Mouse (Mus musculus) limb, embryonic 13.5 days (tissue): ENCODE data around the gene Dynlt1f. TPM values are rescaled to one million over a fixed set of nuclear protein-coding genes. Genes with fewer than 3 reads are reported as not detected.
A peak's percentile ranks its signal among the peaks of the same experiment; 100 is the strongest.
"Not testable (repeated sequence)": the region's sequence is repeated elsewhere in the genome, so short reads cannot be mapped to it uniquely, and the experiment has no call there.

Experiments used
- ATAC-seq: fragments of 200-750 bp; cut with Nextera tagmentation; 2 replicates; pipeline ENCODE4 v1.8.0; 2017; ENCODE audit warnings: low read depth, moderate number of reproducible peaks, moderate TSS enrichment; ENCODE audit not compliant: low FRiP score
- H3K27ac ChIP-seq: fragments of 300-500 bp; sonication (generic); 2 replicates; pipeline ENCODE4 v1.5.1; 2015; ENCODE audit warnings: inconsistent platforms, mild to moderate bottlenecking, moderate library complexity
- H3K27me3 ChIP-seq: fragments of 300-500 bp; sonication (generic); 2 replicates; pipeline ENCODE4 v1.6.1; 2015; ENCODE audit warnings: mild to moderate bottlenecking, inconsistent platforms
- H3K36me3 ChIP-seq: fragments of 300-500 bp; sonication (generic); 2 replicates; pipeline ENCODE4 v1.6.1; 2015; ENCODE audit warnings: inconsistent platforms, mild to moderate bottlenecking, moderate library complexity
- H3K4me1 ChIP-seq: fragments of 300-500 bp; sonication (generic); 2 replicates; pipeline ENCODE4 v1.6.1; 2015; ENCODE audit warnings: inconsistent platforms
- H3K4me2 ChIP-seq: fragments of 300-500 bp; sonication (generic); replicated peaks from 2 replicates; pipeline ENCODE4 v1.6.1; 2015; ENCODE audit warnings: inconsistent platforms, mild to moderate bottlenecking, moderate library complexity
- H3K4me3 ChIP-seq: fragments of 300-500 bp; sonication (generic); 2 replicates; pipeline ENCODE4 v1.5.1; 2015; ENCODE audit warnings: moderate library complexity, mild to moderate bottlenecking, inconsistent platforms
- H3K9ac ChIP-seq: fragments of 300-500 bp; sonication (generic); 2 replicates; pipeline ENCODE4 v1.6.1; 2015; ENCODE audit warnings: mild to moderate bottlenecking, inconsistent platforms
- H3K9me3 ChIP-seq: fragments of 300-500 bp; sonication (generic); 2 replicates; pipeline ENCODE4 v1.6.1; 2016; ENCODE audit warnings: inconsistent platforms
- WGBS: fragments of 180-500 bp; shearing (Covaris S2); methylation state at CpG from one replicate; pipeline ENCODE4 v1.1.7; 2015; 5-methylcytosine and 5-hydroxymethylcytosine counted together
- polyA plus RNA-seq: library from polyadenylated mRNA; unstranded; fragments of >200 nt; fragmentation: Nextera tagmentation; extraction: Ambion mirVana; gene quantifications from 2 replicates; pipeline ENCODE4 v1.2.1, GENCODE M21; 2015

Gene Dynlt1f
- polyA plus RNA-seq, 1 experiment from 2014 or later: 255 TPM

DNA sequence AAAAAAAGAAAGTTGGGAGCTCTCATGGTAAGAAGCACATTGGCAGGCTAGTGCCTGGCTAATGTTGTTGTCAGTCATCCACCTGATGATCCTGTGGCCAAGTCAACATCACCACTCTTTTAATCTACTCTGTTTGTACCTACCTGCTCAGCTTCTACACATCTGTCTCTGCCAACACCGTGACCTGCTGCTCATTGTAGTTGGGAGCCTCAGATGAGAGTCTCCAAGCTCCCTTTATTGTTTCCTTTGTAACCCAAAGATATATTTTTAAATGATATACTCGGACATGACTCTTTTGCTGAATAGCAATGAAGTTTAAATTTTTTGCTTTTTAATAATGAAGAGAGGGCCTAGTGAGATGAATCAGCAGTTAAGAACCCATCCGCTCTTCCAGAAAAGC lies 771 bp upstream of the Dynlt1f start:
- not testable (repeated sequence) for H3K27ac ChIP-seq, ATAC-seq, H3K9ac ChIP-seq, H3K27me3 ChIP-seq, H3K4me3 ChIP-seq, H3K9me3 ChIP-seq, H3K4me2 ChIP-seq, H3K36me3 ChIP-seq, H3K4me1 ChIP-seq
- WGBS: 100% methylated on average over 1 of the region's 3 CpGs

DNA sequence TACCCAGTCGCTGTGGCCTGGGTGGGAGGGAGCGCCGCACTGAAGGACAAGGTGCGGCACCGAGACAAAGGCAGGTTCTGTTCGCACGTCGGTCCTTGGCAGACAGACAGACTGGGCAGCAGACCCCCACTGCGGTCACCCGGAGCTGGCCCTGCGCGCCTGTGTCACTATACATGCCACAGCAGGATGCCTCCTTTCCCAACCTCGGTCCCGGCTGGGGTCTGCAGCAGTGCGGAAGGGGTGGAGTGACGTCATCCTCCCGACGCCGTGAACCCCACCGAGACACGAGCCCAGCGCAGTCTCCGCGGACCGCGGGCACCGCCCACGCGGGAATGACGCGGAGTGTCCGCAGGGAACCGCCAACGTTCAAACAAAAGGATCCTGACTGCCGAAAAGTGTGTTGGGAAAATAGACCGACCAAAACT lies 601 bp downstream of the Dynlt1f start:
- H3K36me3 ChIP-seq, H3K27me3 ChIP-seq, H3K4me1 ChIP-seq, H3K9me3 ChIP-seq: not testable (repeated sequence)
- WGBS: under 1% methylated on average over 36 of the region's 36 CpGs
- H3K4me2 ChIP-seq: peak overlapping the region; percentile 56
- peak; percentile 87 for ATAC-seq
- peak overlapping the region; percentile 67 for H3K9ac ChIP-seq
- H3K4me3 ChIP-seq: peak overlapping the region; percentile 53
- H3K27ac ChIP-seq: peak overlapping the region; percentile 81

DNA sequence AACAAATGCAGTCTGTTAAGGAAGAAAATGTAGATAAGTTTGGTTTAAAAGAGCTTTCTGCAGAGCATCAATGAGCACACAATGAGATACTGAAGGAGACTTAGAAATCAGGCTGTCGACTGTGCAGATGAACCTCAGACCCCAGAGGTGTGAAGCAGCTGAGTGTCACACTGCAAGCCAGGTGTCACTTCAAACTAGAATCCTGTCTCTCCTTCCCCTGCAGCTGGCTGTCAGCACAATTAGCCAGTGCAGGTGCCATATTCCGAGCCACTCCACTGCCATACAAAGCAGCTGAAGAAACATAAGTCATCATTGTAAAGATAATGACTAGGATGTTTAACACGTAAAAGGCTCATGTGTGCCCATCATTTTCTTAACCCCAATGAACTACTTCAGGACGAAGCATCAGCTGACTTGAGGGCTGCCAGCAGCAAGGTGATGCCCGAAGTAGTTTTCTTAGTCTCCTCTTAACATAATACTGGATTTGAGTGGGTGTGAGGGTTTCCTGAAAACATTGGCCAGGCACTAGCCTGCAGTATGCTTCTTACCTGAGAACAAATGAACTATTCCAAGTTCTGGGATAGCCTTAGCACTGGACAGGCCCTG lies 2.3 kb downstream of the Dynlt1f start:
- WGBS: 82% methylated on average over 5 of the region's 5 CpGs
- H3K27ac ChIP-seq: not testable (repeated sequence)

DNA sequence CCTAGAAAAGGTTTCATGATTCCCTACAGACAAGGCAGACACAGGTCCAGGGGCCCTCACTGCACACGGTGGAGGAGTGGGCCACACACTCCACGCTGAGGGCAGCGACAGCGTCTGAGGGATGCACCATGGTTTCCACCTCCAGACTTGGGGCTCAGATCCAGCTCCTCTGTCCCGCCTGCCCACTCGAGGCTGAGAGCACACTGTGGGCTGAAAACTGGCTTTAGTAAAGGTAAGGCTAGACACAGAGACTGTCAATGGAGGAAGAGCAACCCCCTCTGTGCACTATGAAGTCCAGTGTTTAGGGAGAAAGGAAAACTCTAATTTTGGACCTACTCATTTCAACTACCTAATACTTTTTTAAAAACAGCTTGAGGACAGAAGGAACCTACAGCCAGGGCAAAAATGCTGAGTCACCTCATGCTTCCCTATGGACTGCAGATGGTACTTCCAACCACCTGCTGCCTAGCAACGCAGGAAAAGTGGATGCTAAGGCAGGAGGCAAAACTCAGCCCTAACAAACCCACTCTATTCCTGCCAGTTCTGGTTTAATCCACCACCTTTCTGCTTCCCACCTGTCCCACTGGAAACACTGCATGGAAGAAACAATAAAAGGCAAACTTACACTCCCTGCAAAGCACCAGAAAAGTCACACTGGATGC lies 4.7 kb downstream of the Dynlt1f start:
- not testable (repeated sequence) for H3K27ac ChIP-seq, H3K36me3 ChIP-seq, ATAC-seq, H3K27me3 ChIP-seq, H3K9ac ChIP-seq, H3K4me3 ChIP-seq, H3K4me2 ChIP-seq, H3K9me3 ChIP-seq, H3K4me1 ChIP-seq
- 83% methylated on average over 3 of the region's 7 CpGs for WGBS

More for the DNA sequence above, 2.3 kb downstream of the Dynlt1f start:
- not testable (repeated sequence) for H3K27me3 ChIP-seq, H3K4me3 ChIP-seq, H3K9me3 ChIP-seq, H3K36me3 ChIP-seq, H3K4me1 ChIP-seq, H3K9ac ChIP-seq, H3K4me2 ChIP-seq, ATAC-seq

DNA sequence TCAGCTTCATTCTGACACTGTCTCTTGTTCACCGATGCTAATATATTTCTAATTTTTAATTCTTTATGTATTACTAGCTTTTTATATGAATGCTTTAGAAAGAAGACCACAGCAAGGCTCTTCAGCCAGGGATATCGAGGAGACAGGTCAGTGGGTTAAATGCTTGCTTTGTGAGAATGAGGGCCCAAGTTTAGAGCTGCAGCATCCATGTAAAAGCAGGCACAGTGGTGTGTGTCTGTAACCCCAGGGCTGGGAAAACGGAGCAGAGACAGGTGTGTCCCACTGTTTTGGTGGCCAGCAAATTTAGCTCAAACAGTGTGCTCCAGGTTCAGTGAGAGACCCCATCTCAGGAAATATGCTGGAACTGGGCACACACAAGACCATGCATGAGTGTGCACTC lies 8.2 kb downstream of the Dynlt1f start:
- 95% methylated on average over 3 of the region's 3 CpGs for WGBS
- ATAC-seq: not testable (repeated sequence)

DNA sequence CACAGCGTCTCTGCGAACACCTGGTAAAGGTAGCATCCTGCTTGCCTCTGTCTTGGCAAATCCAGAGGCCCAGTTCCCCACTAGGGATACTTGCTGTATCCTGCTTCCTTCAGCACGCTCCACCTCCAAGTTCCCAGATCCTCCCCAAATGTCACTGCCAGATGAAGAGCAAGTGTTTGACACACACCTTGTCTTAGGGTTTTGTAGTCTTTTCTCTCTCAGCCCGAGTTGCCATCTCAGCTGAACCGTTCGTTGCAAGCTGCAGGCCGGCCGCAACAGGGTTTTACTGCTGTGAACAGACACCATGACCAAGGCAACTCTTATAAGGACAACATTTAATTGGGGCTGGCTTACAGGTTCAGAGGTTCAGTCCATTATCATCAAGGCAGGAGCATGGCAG lies 8.9 kb downstream of the Dynlt1f start:
- H3K9ac ChIP-seq, H3K27ac ChIP-seq, H3K4me2 ChIP-seq, H3K36me3 ChIP-seq, H3K4me3 ChIP-seq, H3K4me1 ChIP-seq, H3K9me3 ChIP-seq, H3K27me3 ChIP-seq, ATAC-seq: not testable (repeated sequence)
- WGBS: 97% methylated on average over 8 of the region's 8 CpGs

More for the DNA sequence above, 8.2 kb downstream of the Dynlt1f start:
- H3K4me2 ChIP-seq, H3K27ac ChIP-seq, H3K4me1 ChIP-seq, H3K36me3 ChIP-seq, H3K9me3 ChIP-seq, H3K27me3 ChIP-seq, H3K9ac ChIP-seq, H3K4me3 ChIP-seq: not testable (repeated sequence)

DNA sequence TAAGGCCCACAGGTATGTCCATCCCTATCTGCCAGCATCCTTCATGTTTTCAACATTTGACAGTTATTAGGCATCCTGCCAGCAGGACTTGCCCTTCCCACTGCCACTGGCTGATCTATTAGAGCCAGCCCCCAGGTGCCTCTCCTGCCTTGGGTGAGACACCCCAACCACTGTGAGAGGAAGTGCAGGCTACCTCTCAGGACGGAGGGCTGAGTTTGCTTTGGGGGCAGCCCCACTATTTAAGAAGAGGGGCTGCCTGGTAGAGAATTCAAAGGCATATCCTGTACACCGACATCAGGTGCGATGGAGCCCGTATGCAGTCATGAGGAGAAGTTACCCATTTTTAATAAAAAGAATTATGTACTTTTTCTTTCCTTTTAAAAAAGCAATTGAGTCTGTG lies 10.0 kb downstream of the Dynlt1f start:
- H3K9me3 ChIP-seq, H3K36me3 ChIP-seq, H3K27ac ChIP-seq, ATAC-seq, H3K4me3 ChIP-seq, H3K27me3 ChIP-seq, H3K4me1 ChIP-seq, H3K9ac ChIP-seq, H3K4me2 ChIP-seq: not testable (repeated sequence)
- 93% methylated on average over 4 of the region's 4 CpGs for WGBS

DNA sequence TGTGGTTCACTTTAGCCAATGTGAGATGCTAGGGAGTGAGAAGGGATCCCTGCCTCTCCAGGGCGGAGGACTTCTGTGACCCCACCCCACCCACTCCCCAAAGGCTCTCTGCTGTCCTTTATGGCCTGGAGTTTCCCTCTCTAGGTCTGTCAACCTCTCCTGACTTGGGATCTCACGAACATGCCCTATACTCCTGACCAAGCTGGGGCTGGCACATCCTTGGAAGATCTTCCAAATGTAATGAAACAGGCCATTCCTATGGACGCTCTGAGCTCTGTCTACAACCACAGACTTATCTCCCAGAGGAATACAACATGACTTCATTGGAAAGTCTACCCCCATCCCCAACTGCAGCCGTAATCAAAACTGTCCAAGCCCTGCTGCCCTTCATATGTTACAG lies 11.0 kb downstream of the Dynlt1f start:
- not testable (repeated sequence) for H3K9me3 ChIP-seq, ATAC-seq, H3K27ac ChIP-seq, H3K27me3 ChIP-seq, H3K4me2 ChIP-seq, H3K4me3 ChIP-seq, H3K9ac ChIP-seq, H3K36me3 ChIP-seq, H3K4me1 ChIP-seq
- 86% methylated on average over 4 of the region's 4 CpGs for WGBS

DNA sequence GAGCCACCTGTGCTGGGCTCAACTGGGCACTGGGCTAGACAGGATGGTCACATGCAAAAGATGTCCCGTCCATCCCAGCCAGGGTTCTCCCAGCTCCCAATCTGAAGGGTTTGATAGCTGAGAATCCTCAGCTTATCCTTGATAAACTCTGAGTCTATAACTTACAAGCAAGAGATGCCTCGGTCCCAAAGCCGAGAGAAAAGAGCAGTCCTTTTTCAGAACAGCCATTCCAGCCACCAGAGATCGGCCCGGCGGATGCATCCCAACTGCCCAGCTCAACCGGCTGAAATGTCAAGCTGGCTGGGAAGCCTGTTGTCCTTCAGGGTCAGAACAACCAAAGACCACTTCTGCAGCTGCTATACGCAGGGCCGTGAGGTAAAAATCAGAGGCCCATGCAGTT lies 11.5 kb downstream of the Dynlt1f start:
- not testable (repeated sequence) for H3K36me3 ChIP-seq

DNA sequence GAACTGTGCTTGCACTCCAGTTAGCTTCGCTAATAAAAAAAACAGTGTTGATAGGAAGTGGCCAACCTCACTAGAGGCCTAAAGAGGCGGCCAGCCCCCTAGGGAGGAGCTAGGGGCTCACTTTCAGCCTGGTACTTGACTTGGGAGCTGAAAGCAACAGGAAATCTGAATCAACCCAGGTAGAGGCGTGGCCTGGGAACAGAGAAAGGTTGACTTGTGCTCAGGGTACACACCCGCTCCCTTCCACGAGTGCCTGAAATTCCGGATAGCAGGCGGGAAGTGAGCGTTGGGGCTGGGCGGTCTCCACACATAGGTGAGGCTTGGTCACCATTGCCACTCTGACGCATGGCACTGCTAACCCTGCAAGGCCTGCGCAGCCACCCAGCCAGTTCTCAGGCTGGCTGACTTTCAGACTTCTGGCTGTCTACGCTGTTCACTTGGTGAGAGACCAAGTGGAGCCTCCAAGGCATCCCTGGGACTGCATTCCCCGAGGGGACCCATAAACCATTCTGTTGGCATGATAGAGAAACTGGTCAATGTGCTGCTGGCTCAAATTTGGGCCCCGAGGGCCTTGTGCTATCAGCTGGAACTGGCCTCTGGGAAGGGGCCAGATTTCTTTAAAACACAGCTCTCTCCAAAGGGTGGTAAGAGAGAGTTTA lies 14.8 kb downstream of the Dynlt1f start:
- not testable (repeated sequence) for H3K4me3 ChIP-seq, H3K9me3 ChIP-seq, H3K4me2 ChIP-seq, H3K27me3 ChIP-seq, H3K27ac ChIP-seq, H3K4me1 ChIP-seq, H3K36me3 ChIP-seq, H3K9ac ChIP-seq
- peak; percentile 51; the same call in 1 of the 2 replicates for ATAC-seq
- WGBS: 67% methylated on average over 14 of the region's 14 CpGs

More for the DNA sequence above, 11.5 kb downstream of the Dynlt1f start:
- not testable (repeated sequence) for H3K9me3 ChIP-seq, H3K4me2 ChIP-seq, ATAC-seq, H3K27ac ChIP-seq, H3K27me3 ChIP-seq, H3K4me1 ChIP-seq, H3K4me3 ChIP-seq, H3K9ac ChIP-seq
- 90% methylated on average over 9 of the region's 9 CpGs for WGBS

DNA sequence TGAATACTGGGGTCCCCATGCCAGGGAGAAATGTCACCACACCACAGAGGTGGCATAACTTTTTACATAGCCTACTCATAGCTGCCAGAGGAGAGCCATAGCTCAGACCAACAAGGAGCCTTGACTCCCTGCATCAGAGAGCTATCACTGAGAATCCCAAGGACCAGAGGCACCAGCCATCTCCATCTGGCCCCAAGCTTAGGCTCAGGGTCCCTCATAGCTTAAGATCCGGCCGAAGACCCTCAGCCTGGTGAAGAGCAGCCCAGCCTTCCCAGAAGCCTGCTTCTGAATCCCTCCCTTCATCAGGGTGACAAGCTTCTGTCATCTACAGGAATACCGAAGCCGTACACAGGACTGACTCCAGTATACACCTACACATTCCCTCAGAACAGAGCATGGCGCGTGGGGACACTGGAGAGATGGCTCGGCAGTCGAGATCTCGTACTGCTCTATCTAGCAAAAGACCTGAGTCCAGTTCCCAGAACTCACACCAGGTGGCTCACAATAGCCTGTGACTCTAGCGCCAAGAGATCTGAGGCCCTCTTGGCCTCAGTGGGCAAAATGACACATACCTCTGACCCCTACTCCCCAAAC lies 15.6 kb downstream of the Dynlt1f start:
- 93% methylated on average over 10 of the region's 10 CpGs for WGBS
- H3K4me2 ChIP-seq, H3K4me3 ChIP-seq, H3K9me3 ChIP-seq, H3K4me1 ChIP-seq, H3K9ac ChIP-seq, H3K27me3 ChIP-seq, H3K27ac ChIP-seq, H3K36me3 ChIP-seq, ATAC-seq: not testable (repeated sequence)

DNA sequence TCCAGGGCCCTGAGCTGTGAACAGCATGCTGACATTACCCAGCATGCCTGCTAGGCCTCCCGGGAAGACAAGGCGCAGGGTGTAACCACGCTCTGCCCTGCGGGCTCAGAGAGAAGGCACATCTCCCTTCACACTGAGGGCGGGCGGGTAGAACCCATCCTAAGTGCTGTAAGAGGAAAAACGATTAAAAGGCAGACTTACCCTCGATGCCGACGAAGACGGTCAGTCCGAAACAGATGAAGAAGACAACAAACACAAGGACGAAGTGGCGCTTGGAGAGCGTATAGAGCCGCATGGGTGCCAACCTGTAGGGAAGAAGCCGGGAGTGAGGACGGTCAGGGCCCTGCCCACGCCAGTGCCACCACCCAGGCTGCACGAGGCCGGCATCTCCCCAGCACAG lies 16.2 kb downstream of the Dynlt1f start:
- not testable (repeated sequence) for H3K9ac ChIP-seq, H3K9me3 ChIP-seq, H3K4me1 ChIP-seq, H3K27ac ChIP-seq, H3K36me3 ChIP-seq, H3K4me2 ChIP-seq, H3K4me3 ChIP-seq, ATAC-seq, H3K27me3 ChIP-seq
- WGBS: 93% methylated on average over 16 of the region's 21 CpGs
